Mouse (Mus musculus) testis, adult 2 months (tissue): ENCODE data around the gene Gsg1. TPM values are rescaled to one million over a fixed set of nuclear protein-coding genes. Genes with fewer than 3 reads are reported as not detected.

Experiments used
- H3K27ac ChIP-seq: fragments of 200-500 bp; 2 replicates; pipeline ENCODE4 v1.5.1; 2012; ENCODE audit warnings: low read depth, low read length; ENCODE audit not compliant: control insufficient read depth, insufficient read depth
- H3K27me3 ChIP-seq: fragments of 200-500 bp; 2 replicates; pipeline ENCODE4 v1.6.1; 2012; ENCODE audit warnings: mild to moderate bottlenecking, low read length, moderate library complexity; ENCODE audit not compliant: control insufficient read depth, insufficient read depth
- H3K36me3 ChIP-seq: fragments of 200-500 bp; 2 replicates; pipeline ENCODE4 v1.6.1; 2012; ENCODE audit warnings: mild to moderate bottlenecking, low read length; ENCODE audit not compliant: control insufficient read depth, insufficient read depth
- H3K4me1 ChIP-seq: fragments of 200-500 bp; 2 replicates; pipeline ENCODE4 v1.6.1; 2012; ENCODE audit warnings: low read length; ENCODE audit not compliant: control insufficient read depth, insufficient read depth
- H3K4me3 ChIP-seq: fragments of 200-500 bp; 2 replicates; pipeline ENCODE4 v1.5.1; 2012; ENCODE audit warnings: low read depth, mild to moderate bottlenecking, low read length, moderate library complexity, mixed read lengths; ENCODE audit not compliant: control insufficient read depth
- CTCF ChIP-seq: fragments of 200-500 bp; IDR thresholded peaks from 2 replicates; pipeline ENCODE4 v1.5.1; 2012; ENCODE audit warnings: low read depth, mild to moderate bottlenecking, inconsistent platforms, low read length, moderate library complexity; ENCODE audit not compliant: control insufficient read depth, insufficient read depth, insufficient replicate concordance
- POLR2A ChIP-seq: fragments of 200-500 bp; IDR thresholded peaks from 2 replicates; pipeline ENCODE4 v1.6.1; 2012; ENCODE audit warnings: low read depth, mild to moderate bottlenecking, inconsistent platforms, low read length, moderate library complexity; ENCODE audit not compliant: control insufficient read depth
- polyA plus RNA-seq: library from polyadenylated mRNA; depleted of rRNA; stranded (reverse); fragments of >200 nt; gene quantifications from 2 replicates; pipeline ENCODE4 v1.2.3, GENCODE M21; 2012

The Gsg1 gene
- polyA plus RNA-seq, 1 experiment, result 4,178 TPM

DNA sequence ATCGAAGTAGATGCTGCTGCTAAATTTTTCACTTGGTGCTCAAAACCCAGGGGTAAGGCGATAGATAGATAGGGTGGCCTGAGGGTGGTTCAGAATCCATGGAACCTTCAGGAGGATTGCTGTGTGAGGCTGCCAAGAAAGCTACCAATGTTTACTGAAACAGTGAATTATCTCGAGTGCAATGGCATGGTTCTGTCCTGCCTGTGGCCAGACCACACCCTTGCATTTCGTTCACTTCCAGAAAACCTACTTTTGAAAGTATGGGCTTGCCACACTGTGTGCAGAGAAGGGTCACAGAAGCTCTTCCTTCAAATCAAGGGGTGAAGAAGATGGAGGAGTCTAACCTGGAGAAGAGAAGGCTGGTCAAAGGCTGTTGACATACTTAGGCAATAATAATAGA, 48.3 kb downstream of the Gsg1 start:
- TF ChIP-seq CTCF, result no peak
- no peak for TF ChIP-seq POLR2A
- H3K27ac ChIP-seq, result no peak overlapping the region
- no peaks in the 10 kb centered on the region for H3K27me3 ChIP-seq
- H3K36me3 ChIP-seq, result no peaks in the 10 kb centered on the region
- no peak overlapping the region for H3K4me3 ChIP-seq
- no peaks in the 10 kb centered on the region; the same call in 1 of the 2 replicates for H3K4me1 ChIP-seq

DNA sequence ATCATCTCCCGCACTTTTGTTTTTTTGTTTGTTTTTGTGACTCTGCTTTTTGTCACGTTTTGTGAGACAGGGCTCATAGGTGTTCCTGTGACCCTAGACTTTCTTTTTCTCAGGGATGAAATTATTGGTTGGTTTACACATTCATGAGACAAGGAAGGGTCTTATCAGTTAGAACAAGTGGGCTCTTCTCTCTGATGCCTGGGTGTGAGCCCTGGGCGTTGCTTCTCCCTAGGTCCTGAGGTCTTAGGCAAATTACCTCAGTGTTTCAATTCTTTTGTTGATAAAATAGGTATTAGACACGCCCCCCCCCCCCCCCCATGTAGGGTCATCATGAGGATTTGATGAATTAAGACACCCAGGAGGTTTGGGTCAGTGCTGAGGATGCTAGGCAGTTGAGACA, 49.3 kb downstream of the Gsg1 start:
- Histone ChIP-seq H3K27ac (no peak overlapping the region), H3K4me1 (no peaks in the 10 kb centered on the region; the same call in 1 of the 2 replicates), H3K27me3 (no peaks in the 10 kb centered on the region), H3K36me3 (no peaks in the 10 kb centered on the region), H3K4me3 (no peak overlapping the region)
- no peak for TF ChIP-seq CTCF
- TF ChIP-seq POLR2A, result no peak

DNA sequence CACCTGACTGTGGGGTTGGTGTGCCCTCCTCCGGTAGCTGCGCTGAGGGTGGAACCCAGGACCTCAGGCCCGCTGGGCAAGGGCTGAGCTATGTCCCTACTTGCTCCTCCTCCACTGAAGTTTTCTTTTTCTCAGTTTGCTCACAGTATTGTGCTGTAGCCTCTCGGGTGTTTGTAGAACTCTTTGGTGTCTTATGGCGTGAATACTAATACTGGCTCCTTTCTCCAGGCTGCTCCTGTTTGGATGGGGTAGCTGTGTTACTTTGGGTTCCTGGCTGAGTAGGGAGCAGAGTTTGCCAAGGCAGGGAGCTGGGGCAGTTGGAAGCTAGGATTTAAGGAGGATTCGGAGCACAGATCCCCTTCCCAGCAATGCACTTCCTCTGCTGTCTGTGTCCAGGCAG, 50.4 kb downstream of the Gsg1 start:
- Histone ChIP-seq H3K36me3 (no peaks in the 10 kb centered on the region), H3K4me1 (no peaks in the 10 kb centered on the region; the same call in 1 of the 2 replicates), H3K4me3 (no peak overlapping the region), H3K27ac (no peak overlapping the region), H3K27me3 (no peaks in the 10 kb centered on the region)
- TF ChIP-seq CTCF, result no peak
- no peak for TF ChIP-seq POLR2A

GRCm38 (mm10) chr6:135202668-135203067, 51.5 kb downstream of the Gsg1 start:
- TF ChIP-seq CTCF (no peak), POLR2A (no peak)
- H3K4me1 ChIP-seq, result peaks cover 2% of the 10 kb centered on the region
- H3K36me3 ChIP-seq, result no peaks in the 10 kb centered on the region
- H3K27ac ChIP-seq, result no peak overlapping the region
- no peak overlapping the region for H3K4me3 ChIP-seq
- no peaks in the 10 kb centered on the region for H3K27me3 ChIP-seq

DNA sequence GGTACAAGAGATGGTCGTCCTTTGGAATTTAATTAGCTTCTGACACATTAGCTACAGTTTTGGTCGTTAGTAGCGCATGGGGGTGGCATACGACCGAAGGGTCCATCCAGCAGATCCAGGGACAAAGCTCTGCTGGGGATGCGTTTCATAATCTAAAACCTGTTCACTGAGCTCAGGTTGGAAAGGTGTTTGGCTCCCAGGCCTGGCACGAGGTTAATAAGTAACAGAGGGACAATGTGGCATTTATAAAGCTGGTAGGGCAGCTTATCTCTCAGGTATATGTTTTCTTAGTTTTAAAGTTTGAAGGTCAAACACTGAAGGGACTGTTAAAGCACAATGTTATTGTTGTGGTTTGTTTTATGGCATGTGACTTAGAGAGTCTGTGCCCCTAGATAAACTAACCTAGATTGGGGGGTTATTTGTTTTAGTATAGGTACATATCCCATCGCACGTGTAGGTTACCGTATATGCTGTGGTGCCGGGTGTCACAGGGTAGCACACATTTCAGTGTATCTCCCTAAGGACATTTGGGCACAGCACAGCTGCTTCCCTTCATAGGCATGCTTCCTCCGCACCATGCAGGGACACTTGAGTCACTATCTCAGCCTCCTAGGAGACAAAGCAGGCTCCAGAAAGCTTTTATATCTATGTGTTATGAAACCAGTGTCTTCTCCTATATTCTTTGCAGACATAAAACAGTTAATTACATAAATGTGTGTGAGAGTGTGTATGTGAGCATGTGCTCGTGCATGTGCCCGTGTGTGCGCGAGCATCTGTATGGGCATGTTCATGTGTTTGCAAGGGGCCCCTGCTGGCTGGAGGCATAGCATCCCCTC, 53.8 kb downstream of the Gsg1 start:
- Histone ChIP-seq H3K4me3 (no peak overlapping the region), H3K27me3 (no peaks in the 10 kb centered on the region), H3K36me3 (no peaks in the 10 kb centered on the region), H3K27ac (no peak overlapping the region), H3K4me1 (peaks cover 5% of the 10 kb centered on the region)
- TF ChIP-seq CTCF (no peak), POLR2A (no peak)

- Histone ChIP-seq H3K36me3 (no peaks in the 10 kb centered on the region), H3K27ac (no peak overlapping the region), H3K27me3 (no peaks in the 10 kb centered on the region), H3K4me1 (peaks cover 5% of the 10 kb centered on the region), H3K4me3 (no peak overlapping the region)
- TF ChIP-seq POLR2A (no peak), CTCF (no peak)
Measured at GRCm38 (mm10) chr6:135198726-135199125, 55.4 kb downstream of the Gsg1 start.

- H3K36me3 ChIP-seq, result no peaks in the 10 kb centered on the region
- peak within 1 kb of the TSS; percentile 87 for H3K4me3 ChIP-seq
- H3K27me3 ChIP-seq, result no peaks in the 10 kb centered on the region
- TF ChIP-seq CTCF, result no peak
- TF ChIP-seq POLR2A, result peak; percentile 58; the same call in 1 of the 2 replicates
- peaks cover 5% of the 10 kb centered on the region for H3K4me1 ChIP-seq
- no peak within 1 kb of the TSS for H3K27ac ChIP-seq
Measured at GRCm38 (mm10) chr6:135197921-135198532, 56.1 kb downstream of the Gsg1 start, which contains the start of the genes Fam234b and Hebp1. Gene Fam234b, plus strand, starts transcription at chr6:135197977. Gene Hebp1, minus strand, starts transcription at chr6:135198022.
